38 mouse cellular contexts compared by ENCODE assay signal in the genomic region with DNA sequence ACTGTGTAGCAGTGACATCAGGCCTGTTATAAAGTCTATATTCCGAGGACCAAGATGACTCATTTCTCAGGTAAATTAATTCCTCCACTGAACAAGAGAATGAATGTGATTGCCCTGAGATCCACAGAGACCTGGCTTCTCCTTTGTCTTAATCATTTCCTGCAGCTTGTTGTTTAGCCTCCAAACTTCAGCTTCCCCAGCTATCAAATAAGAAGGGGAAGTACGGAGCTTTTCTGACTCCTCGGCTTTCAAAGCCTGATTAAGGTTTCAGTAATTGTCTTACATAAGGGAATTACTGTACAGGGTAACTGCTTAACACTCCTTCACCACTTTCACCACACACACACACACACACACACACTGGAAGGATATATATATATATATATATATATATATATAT. TPM values are rescaled to one million over a fixed set of nuclear protein-coding genes. Genes with fewer than 3 reads are reported as not detected.
"Had no signal": no experiment of that assay in that cellular context is flagged by ENCODE, and none has a peak within 500 bp of the region (broad histone marks: within the 10 kb centered on the region; RNA-seq: fewer than 3 reads in every experiment).

No protein-coding gene starts in this region.

- H3K9ac ChIP-seq: heart, embryonic 13.5 days; heart, embryonic 15.5 days; hindbrain, embryonic 12.5 days; hindbrain, embryonic 14.5 days; intestine, embryonic 15.5 days; limb, embryonic 12.5 days; liver, embryonic 13.5 days; liver, embryonic 15.5 days had no signal

- H3K36me3 ChIP-seq: heart, embryonic 13.5 days; heart, embryonic 15.5 days; hindbrain, embryonic 10.5 days; hindbrain, embryonic 12.5 days; intestine, embryonic 15.5 days; limb, embryonic 10.5 days; limb, embryonic 12.5 days; liver, embryonic 13.5 days; liver, embryonic 15.5 days had no signal

- H3K27me3 ChIP-seq: heart, embryonic 13.5 days; heart, embryonic 15.5 days; hindbrain, embryonic 12.5 days; intestine, embryonic 15.5 days; limb, embryonic 12.5 days; liver, embryonic 13.5 days; liver, embryonic 15.5 days had no signal

- ATAC-seq: hindbrain, embryonic 16.5 days; inflammation-experienced regulatory T-cells, adult 6 months; intestine, embryonic 15.5 days; intestine, postnatal 0 days had no signal

- H3K9me3 ChIP-seq: heart, embryonic 15.5 days; intestine, embryonic 15.5 days; limb, embryonic 10.5 days; liver, embryonic 13.5 days; liver, embryonic 15.5 days had no signal

- H3K27ac ChIP-seq: heart, adult 2 months; heart, embryonic 13.5 days; heart, embryonic 15.5 days; hindbrain, embryonic 10.5 days; hindbrain, embryonic 12.5 days; hindbrain, embryonic 14.5 days; intestine, embryonic 15.5 days; left cerebral cortex, adult 2 months; limb, embryonic 10.5 days; limb, embryonic 12.5 days; liver, embryonic 13.5 days; liver, embryonic 15.5 days had no signal

- H3K4me1 ChIP-seq: heart, embryonic 13.5 days; heart, embryonic 15.5 days; hindbrain, embryonic 10.5 days; hindbrain, embryonic 12.5 days; intestine, embryonic 15.5 days; limb, embryonic 10.5 days; liver, embryonic 13.5 days; liver, embryonic 15.5 days had no signal

- H3K4me3 ChIP-seq: heart, adult 2 months; heart, embryonic 13.5 days; heart, embryonic 15.5 days; hindbrain, embryonic 10.5 days; hindbrain, embryonic 12.5 days; intestine, embryonic 15.5 days; left cerebral cortex, adult 2 months; limb, embryonic 10.5 days; limb, embryonic 12.5 days; liver, embryonic 13.5 days; liver, embryonic 15.5 days had no signal

- DNase-seq: gastrocnemius, postnatal 14 days; gastrocnemius, postnatal 36 days; heart, adult 11 months; heart, adult 2 months; heart, postnatal 14 days; heart, postnatal 36 days; kidney, adult 18-20 months; kidney, adult 8-10 months; kidney, postnatal 10 days; kidney, postnatal 25 days; kidney, postnatal 4 days; layer of hippocampus, adult 9-11 months; layer of hippocampus, postnatal 36 days; liver; liver, embryonic 13.5 days had no signal

RNA-seq across cellular contexts. Expression of a gene that starts 46.7 kb away (rescaled TPM):
- total RNA-seq: gastrocnemius, adult 18-20 months; gastrocnemius, adult 8-10 months; gastrocnemius, postnatal 14 days; gastrocnemius, postnatal 36 days; heart, adult 2 months; heart, postnatal 14 days; heart, postnatal 36 days; layer of hippocampus, adult 8-10 months; layer of hippocampus, postnatal 36 days; left cerebral cortex, adult 2 months; left cerebral cortex, postnatal 14 days; left cerebral cortex, postnatal 36 days had no signal
- polyA plus RNA-seq: heart, embryonic 11.5 days; heart, embryonic 13.5 days; heart, embryonic 15.5 days; heart, postnatal 0 days; hindbrain, embryonic 10.5 days; hindbrain, embryonic 12.5 days; hindbrain, embryonic 14.5 days; hindbrain, embryonic 16.5 days; inflammation-experienced regulatory T-cells, adult 6 months; intestine, embryonic 15.5 days; intestine, postnatal 0 days; kidney, embryonic 14.5 days; kidney, embryonic 16.5 days; limb, embryonic 10.5 days; limb, embryonic 12.5 days; liver, embryonic 11.5 days; liver, embryonic 13.5 days; liver, embryonic 15.5 days had no signal
